Mouse (Mus musculus) olfactory bulb, adult 2 months (tissue): Measurements from ENCODE around the gene Myl12a. TPM values are rescaled to one million over a fixed set of nuclear protein-coding genes. Genes with fewer than 3 reads are reported as not detected.
A peak's percentile ranks its signal among the peaks of the same experiment; 100 is the strongest.

ENCODE experiments used
- H3K27ac ChIP-seq: fragments of 200-500 bp; 2 replicates; pipeline ENCODE4 v1.5.1; 2012; ENCODE audit warnings: low read depth, low read length; ENCODE audit not compliant: insufficient read depth
- H3K4me1 ChIP-seq: fragments of 200-500 bp; 2 replicates; pipeline ENCODE4 v1.6.1; 2012; ENCODE audit warnings: low read length; ENCODE audit not compliant: control insufficient read depth, insufficient read depth
- H3K4me3 ChIP-seq: fragments of 200-500 bp; 2 replicates; pipeline ENCODE4 v1.5.1; 2012; ENCODE audit warnings: mild to moderate bottlenecking, low read depth, low read length, moderate library complexity; ENCODE audit not compliant: insufficient read depth
- CTCF ChIP-seq: fragments of 200-500 bp; IDR thresholded peaks from 2 replicates; pipeline ENCODE4 v1.5.1; 2012; ENCODE audit warnings: low read depth, mild to moderate bottlenecking, low read length, moderate library complexity; ENCODE audit not compliant: insufficient read depth
- POLR2A ChIP-seq: fragments of 200-500 bp; IDR thresholded peaks from 2 replicates; pipeline ENCODE4 v1.6.1; 2012; ENCODE audit warnings: mild to moderate bottlenecking, low read depth, low read length, moderate library complexity; ENCODE audit not compliant: insufficient read depth
- WGBS: fragments of 180-500 bp; shearing (Covaris S2); methylation state at CpG from one replicate; pipeline ENCODE4 v1.1.7; 2018; 5-methylcytosine and 5-hydroxymethylcytosine counted together
- polyA plus RNA-seq: library from polyadenylated mRNA; stranded (reverse); fragments of >200 nt; gene quantifications from 2 replicates; pipeline ENCODE4 v1.2.4, GENCODE M21; 2012; ENCODE audit warnings: low replicate concordance; ENCODE audit not compliant: missing spikeins, insufficient read depth, insufficient read length

Gene Myl12a
- polyA plus RNA-seq, 1 experiment: not detected

GRCm38 (mm10) chr17:70995551-70995950 lies 7.1 kb downstream of the Myl12a start:
- Histone ChIP-seq H3K4me3 (no peak overlapping the region), H3K4me1 (0 out of 2 replicates have a peak, but pooled peaks cover 2% of the 10 kb centered on the region), H3K27ac (no peak overlapping the region)
- 92% methylated on average over 6 of the region's 6 CpGs for WGBS
- TF ChIP-seq CTCF: no peak
- no peak for TF ChIP-seq POLR2A

GRCm38 (mm10) chr17:70994671-70995070 lies 8.0 kb downstream of the Myl12a start:
- 90% methylated on average over 6 of the region's 6 CpGs for WGBS
- Histone ChIP-seq H3K4me1 (0 out of 2 replicates have a peak, but pooled peaks cover 2% of the 10 kb centered on the region), H3K4me3 (no peak overlapping the region), H3K27ac (no peak overlapping the region)
- TF ChIP-seq POLR2A (no peak), CTCF (no peak)

GRCm38 (mm10) chr17:70993385-70993807 lies 9.3 kb downstream of the Myl12a start:
- Histone ChIP-seq H3K4me1 (peaks cover 10% of the 10 kb centered on the region), H3K27ac (no peak overlapping the region), H3K4me3 (no peak overlapping the region)
- TF ChIP-seq POLR2A (no peak), CTCF (no peak)
- 35% methylated on average over 3 of the region's 3 CpGs for WGBS

- peaks cover 14% of the 10 kb centered on the region for H3K4me1 ChIP-seq
- WGBS: 74% methylated on average over 9 of the region's 9 CpGs
- H3K27ac ChIP-seq: no peak overlapping the region
- no peak overlapping the region for H3K4me3 ChIP-seq
- no peak for TF ChIP-seq POLR2A
- TF ChIP-seq CTCF: no peak
Measured at GRCm38 (mm10) chr17:70992662-70993061, 10.0 kb downstream of the Myl12a start.

GRCm38 (mm10) chr17:70991706-70992625 lies 10.7 kb downstream of the Myl12a start:
- H3K4me3 ChIP-seq: no peak overlapping the region
- TF ChIP-seq POLR2A: no peak
- TF ChIP-seq CTCF: no peak
- peaks cover 14% of the 10 kb centered on the region for H3K4me1 ChIP-seq
- no peak overlapping the region for H3K27ac ChIP-seq
- WGBS: 82% methylated on average over 16 of the region's 16 CpGs

- H3K4me3 ChIP-seq: peak overlapping the region; percentile 95
- peaks cover 14% of the 10 kb centered on the region for H3K4me1 ChIP-seq
- under 1% methylated on average over 70 of the region's 70 CpGs for WGBS
- TF ChIP-seq POLR2A: peak; percentile 70
- no peak for TF ChIP-seq CTCF
- H3K27ac ChIP-seq: peak overlapping the region; percentile 96
Measured at GRCm38 (mm10) chr17:70990403-70991303, 12.0 kb downstream of the Myl12a start.

GRCm38 (mm10) chr17:70989991-70990390 lies 12.7 kb downstream of the Myl12a start:
- TF ChIP-seq CTCF (no peak), POLR2A (no peak)
- under 1% methylated on average over 24 of the region's 24 CpGs for WGBS
- Histone ChIP-seq H3K4me1 (peaks cover 17% of the 10 kb centered on the region), H3K4me3 (peak overlapping the region; percentile 95), H3K27ac (peak overlapping the region; percentile 96)

GRCm38 (mm10) chr17:70989430-70989829 lies 13.2 kb downstream of the Myl12a start:
- Histone ChIP-seq H3K4me3 (peak overlapping the region; percentile 95), H3K4me1 (peaks cover 17% of the 10 kb centered on the region), H3K27ac (0 out of 2 replicates have a peak overlapping the region, but pooled peaks have one; percentile 96)
- 21% methylated on average over 8 of the region's 8 CpGs for WGBS
- TF ChIP-seq POLR2A: no peak
- TF ChIP-seq CTCF: no peak
